Mouse (Mus musculus) cerebellum, adult 2 months (tissue): ENCODE data around the gene Hacl1.

ENCODE experiments used
- CTCF ChIP-seq: fragments of 200-500 bp; IDR thresholded peaks from 2 replicates; pipeline ENCODE4 v1.5.1; 2011; ENCODE audit warnings: low read depth, mild to moderate bottlenecking, control low read depth, low read length, moderate library complexity, borderline replicate concordance; ENCODE audit not compliant: insufficient read depth
- POLR2A ChIP-seq: fragments of 200-500 bp; IDR thresholded peaks from 2 replicates; pipeline ENCODE4 v1.6.1; 2011; ENCODE audit warnings: low read length, control low read depth, borderline replicate concordance; ENCODE audit not compliant: insufficient read depth

- TF ChIP-seq CTCF: no peak
- TF ChIP-seq POLR2A: no peak
Measured at GRCm38 (mm10) chr14:31576846-31577697, 64.0 kb downstream of the Hacl1 start.
